Mouse (Mus musculus) CH12.LX (cell line): ENCODE measurements around the gene Vmn1r40. TPM values are rescaled to one million over a fixed set of nuclear protein-coding genes. Genes with fewer than 3 reads are reported as not detected.

Experiments
- DNase-seq: peaks from one replicate; pipeline ENCODE4 v3.0.0-alpha.2; 2013; ENCODE audit errors: extremely low read depth
- H3K27ac ChIP-seq: 2 replicates; pipeline ENCODE4 v1.5.1; 2012; ENCODE audit warnings: low read depth, mild to moderate bottlenecking, control low read depth, moderate library complexity; ENCODE audit not compliant: insufficient read depth
- H3K27me3 ChIP-seq: replicated peaks from 2 replicates; pipeline ENCODE3; 2012; ENCODE audit warnings: inconsistent platforms
- H3K36me3 ChIP-seq, 2 experiments: replicated peaks in 1 of 2; 2 replicates each; pipeline versions ENCODE3 to v1.6.1; 2012; ENCODE audit warnings: inconsistent platforms in 1 of 2, low read length in 1 of 2, mild to moderate bottlenecking in 1 of 2, mixed read lengths in 1 of 2, moderate library complexity in 1 of 2; ENCODE audit not compliant: control insufficient read depth in 1 of 2, insufficient read depth in 1 of 2
- H3K4me1 ChIP-seq, 2 experiments: 2 replicates each; pipeline ENCODE4 v1.6.1; 2012; ENCODE audit warnings: inconsistent platforms in 1 of 2, moderate library complexity in 1 of 2; ENCODE audit not compliant: insufficient read depth in 2 of 2, control insufficient read depth in 1 of 2
- H3K4me2 ChIP-seq: 2 replicates; pipeline ENCODE4 v1.6.1; 2012; ENCODE audit warnings: low read depth, mild to moderate bottlenecking, control low read depth; ENCODE audit not compliant: poor library complexity, insufficient read depth, severe bottlenecking
- H3K4me3 ChIP-seq, 3 experiments: fragments of 150-350 bp in 1 of 3; sonication (generic) in 1 of 3; replicated peaks in 1 of 3; 2 replicates each; pipeline versions ENCODE3 to v1.5.1; 2011 to 2012; ENCODE audit warnings: low read depth in 2 of 3, low read length in 2 of 3, mild to moderate bottlenecking in 2 of 3, moderate library complexity in 2 of 3, control low read depth in 1 of 3, improper control_type of control experiment in 1 of 3, inconsistent platforms in 1 of 3, mixed read lengths in 1 of 3; ENCODE audit not compliant: poor library complexity in 1 of 3
- H3K79me2 ChIP-seq: replicated peaks from 2 replicates; pipeline ENCODE4 v1.6.1; 2012; ENCODE audit warnings: mild to moderate bottlenecking, moderate library complexity; ENCODE audit not compliant: control insufficient read depth, poor library complexity, insufficient read depth, severe bottlenecking; ENCODE audit errors: extremely low read depth
- H3K9ac ChIP-seq: 2 replicates; pipeline ENCODE4 v1.6.1; 2012; ENCODE audit warnings: low read depth, mild to moderate bottlenecking, control low read depth, moderate library complexity; ENCODE audit not compliant: insufficient read depth
- H3K9me3 ChIP-seq: replicated peaks from 2 replicates; pipeline ENCODE3; 2012; ENCODE audit warnings: low read length, inconsistent platforms, mixed read lengths
- CHD2 ChIP-seq: IDR thresholded peaks from 2 replicates; pipeline ENCODE4 v1.6.1; 2011; ENCODE audit warnings: low read length, improper control_type of control experiment
- CTCF ChIP-seq, 2 experiments: IDR thresholded peaks in 1 of 2; conservative IDR thresholded peaks in 1 of 2; 2 replicates each; pipeline ENCODE4 v1.5.1; 2011 to 2012; ENCODE audit warnings: low read depth in 2 of 2, low read length in 2 of 2, improper control_type of control experiment in 1 of 2, inconsistent platforms in 1 of 2, mild to moderate bottlenecking in 1 of 2, moderate library complexity in 1 of 2
- JUN ChIP-seq: IDR thresholded peaks from 2 replicates; pipeline ENCODE4 v1.6.1; 2011; ENCODE audit warnings: low read depth, mild to moderate bottlenecking, low read length, improper control_type of control experiment, moderate library complexity; ENCODE audit not compliant: insufficient read depth
- JUND ChIP-seq: conservative IDR thresholded peaks from 2 replicates; pipeline ENCODE4 v1.6.1; 2011; ENCODE audit warnings: low read depth, low read length, improper control_type of control experiment
- KAT2A ChIP-seq: IDR thresholded peaks from 2 replicates; pipeline ENCODE4 v1.6.1; 2012; ENCODE audit warnings: low read length, improper control_type of control experiment, inconsistent platforms; ENCODE audit not compliant: insufficient replicate concordance
- MEF2A ChIP-seq: IDR thresholded peaks from 2 replicates; pipeline ENCODE4 v1.6.1; 2014; ENCODE audit warnings: low read depth, mild to moderate bottlenecking, inconsistent platforms, low read length, improper control_type of control experiment, borderline replicate concordance
- MYC ChIP-seq: IDR thresholded peaks from 2 replicates; pipeline ENCODE4 v1.6.1; 2011; ENCODE audit warnings: low read depth, mild to moderate bottlenecking, improper control_type of control experiment, low read length
- NRF1 ChIP-seq: IDR thresholded peaks from 2 replicates; pipeline ENCODE4 v1.6.1; 2014; ENCODE audit warnings: low read depth, mild to moderate bottlenecking, inconsistent platforms, low read length, improper control_type of control experiment, moderate library complexity
- PAX5 ChIP-seq: IDR thresholded peaks from 2 replicates; pipeline ENCODE4 v1.6.1; 2012; ENCODE audit warnings: low read length, inconsistent platforms, mixed read lengths
- POLR2A ChIP-seq: IDR thresholded peaks from 2 replicates; pipeline ENCODE4 v1.6.1; 2011; ENCODE audit warnings: low read depth, mild to moderate bottlenecking, improper control_type of control experiment, low read length
- RAD21 ChIP-seq: IDR thresholded peaks from 2 replicates; pipeline ENCODE4 v1.6.1; 2011; ENCODE audit warnings: low read depth, mild to moderate bottlenecking, low read length, improper control_type of control experiment, moderate library complexity
- SIN3A ChIP-seq: IDR thresholded peaks from 2 replicates; pipeline ENCODE4 v1.6.1; 2012; ENCODE audit warnings: low read length, improper control_type of control experiment, inconsistent platforms
- SMC3 ChIP-seq: IDR thresholded peaks from 2 replicates; pipeline ENCODE4 v1.6.1; 2011; ENCODE audit warnings: low read depth, low read length, improper control_type of control experiment
- TBP ChIP-seq: conservative IDR thresholded peaks from 2 replicates; pipeline ENCODE4 v1.6.1; 2011; ENCODE audit warnings: low read depth, low read length, improper control_type of control experiment
- USF1 ChIP-seq: IDR thresholded peaks from 2 replicates; pipeline ENCODE4 v1.6.1; 2014; ENCODE audit warnings: low read depth, mild to moderate bottlenecking, inconsistent platforms, low read length, improper control_type of control experiment
- ZC3H11A ChIP-seq: IDR thresholded peaks from 2 replicates; pipeline ENCODE4 v1.6.1; 2012; ENCODE audit warnings: low read depth, mild to moderate bottlenecking, inconsistent platforms, low read length, improper control_type of control experiment
- ZMIZ1 ChIP-seq: IDR thresholded peaks from 2 replicates; pipeline ENCODE4 v1.6.1; 2012; ENCODE audit warnings: low read depth, mild to moderate bottlenecking, inconsistent platforms, low read length, improper control_type of control experiment
- ZNF384 ChIP-seq: IDR thresholded peaks from 2 replicates; pipeline ENCODE4 v1.6.1; 2012; ENCODE audit warnings: low read depth, low read length, improper control_type of control experiment, inconsistent platforms
- dilution Hi-C: fragments of 300-500 bp; cut with MboI; formaldehyde crosslinking; loops from 2 replicates; pipeline ENCODE4 v1.14.3; 2020; ENCODE audit warnings: low sequenced_read_pairs; ENCODE audit not compliant: extremely low pct_unique_long_range_greater_than_20kb, extremely low pct_ligation_motif_present
- in situ Hi-C: fragments of 300-500 bp; cut with MboI; formaldehyde crosslinking; loops from 3 replicates; pipeline ENCODE4 v1.14.3; 2019; ENCODE audit warnings: low sequenced_read_pairs, low pct_ligation_motif_present, low pct_unique_long_range_greater_than_20kb, mixed read lengths
- polyA plus RNA-seq: library from polyadenylated mRNA; unstranded; fragments of >175 nt; gene quantifications from 2 replicates; pipeline ENCODE4 v1.2.1, GENCODE M21; 2012; ENCODE audit warnings: low read depth; ENCODE audit not compliant: insufficient read length
- total RNA-seq, 2 experiments: library from RNA; depleted of rRNA; stranded (reverse); fragments of 300-350 nt in 1 of 2; fragments of >200 nt in 1 of 2; gene quantifications; 2 replicates each; pipeline ENCODE4 v1.2.3; 2012 to 2014

The Vmn1r40 gene
- total and polyA plus RNA-seq, 3 experiments, result not detected

DNA sequence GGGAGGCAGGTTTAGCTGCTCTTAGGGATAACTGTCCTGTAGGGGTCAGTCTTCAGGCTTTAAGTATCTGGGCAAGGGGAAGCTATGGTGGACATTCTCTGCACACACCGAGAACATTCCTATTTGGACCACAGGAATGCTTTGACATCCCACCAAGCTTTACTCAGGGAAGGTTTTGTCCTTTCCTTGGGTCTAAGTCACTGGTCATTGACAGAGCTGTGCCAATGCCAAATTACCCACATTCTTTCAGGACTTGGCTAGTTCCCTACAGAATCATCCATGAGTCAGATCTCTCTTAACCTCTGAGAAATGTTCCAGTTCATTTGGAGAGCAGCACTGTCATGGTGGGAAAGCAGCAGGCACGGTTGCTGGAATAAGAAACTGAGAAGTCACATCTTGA, 716 bp upstream of the Vmn1r40 start:
- Histone ChIP-seq H3K27ac (no peak overlapping the region), H3K79me2 (no peaks in the 10 kb centered on the region), H3K4me2 (no peak overlapping the region), H3K9ac (no peak overlapping the region), H3K4me3 (no peak overlapping the region), H3K36me3 (no peaks in the 10 kb centered on the region), H3K9me3 (peaks cover 3% of the 10 kb centered on the region), H3K27me3 (peaks cover 62% of the 10 kb centered on the region), H3K4me1 (no peaks in the 10 kb centered on the region)
- dilution Hi-C loops (no loop called here), in situ Hi-C loops (no loop called here)
- TF ChIP-seq CTCF (conservative IDR thresholded peaks at IDR 0.05 in 1 of 2, IDR thresholded peaks at IDR 0.05 in 1 of 2; ENCODE audit: low read depth in 2 of 2, low read length in 2 of 2) (peak in 1 of 2 experiments; percentile 41; a peak in 2 of 4 replicates), ZC3H11A (no peak)
- DNase-seq, result no peak

DNA sequence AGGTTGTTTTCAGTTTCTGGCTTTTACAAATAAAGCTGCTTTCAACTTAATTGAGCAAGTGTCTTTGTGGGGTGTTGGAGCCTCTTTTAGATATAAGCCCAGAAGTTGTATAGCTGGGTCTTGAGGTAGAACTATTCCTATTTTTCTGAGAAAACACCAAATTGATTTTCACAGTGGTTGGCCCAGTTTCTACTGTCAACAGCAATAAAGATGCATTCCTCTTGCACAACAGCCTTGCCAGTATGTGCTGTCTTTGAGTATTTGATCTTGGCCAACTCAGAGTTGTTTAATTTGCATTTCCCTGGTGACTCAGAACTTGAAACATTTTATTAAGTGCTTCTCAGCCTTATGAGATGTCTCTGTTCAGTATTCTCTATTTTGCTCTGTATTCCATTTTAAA, 10.7 kb downstream of the Vmn1r40 start:
- Histone ChIP-seq H3K27ac (no peak overlapping the region), H3K4me1 (no peaks in the 10 kb centered on the region), H3K79me2 (no peaks in the 10 kb centered on the region), H3K9me3 (peaks cover 7% of the 10 kb centered on the region), H3K36me3 (no peaks in the 10 kb centered on the region), H3K4me2 (no peak overlapping the region), H3K27me3 (peaks cover 44% of the 10 kb centered on the region), H3K9ac (no peak overlapping the region), H3K4me3 (no peak overlapping the region)
- dilution Hi-C loops, result no loop called here
- TF ChIP-seq USF1 (no peak), SIN3A (no peak), CHD2 (no peak), POLR2A (no peak), ZC3H11A (no peak)
- no peak for DNase-seq
- in situ Hi-C loops, result no loop called here

DNA sequence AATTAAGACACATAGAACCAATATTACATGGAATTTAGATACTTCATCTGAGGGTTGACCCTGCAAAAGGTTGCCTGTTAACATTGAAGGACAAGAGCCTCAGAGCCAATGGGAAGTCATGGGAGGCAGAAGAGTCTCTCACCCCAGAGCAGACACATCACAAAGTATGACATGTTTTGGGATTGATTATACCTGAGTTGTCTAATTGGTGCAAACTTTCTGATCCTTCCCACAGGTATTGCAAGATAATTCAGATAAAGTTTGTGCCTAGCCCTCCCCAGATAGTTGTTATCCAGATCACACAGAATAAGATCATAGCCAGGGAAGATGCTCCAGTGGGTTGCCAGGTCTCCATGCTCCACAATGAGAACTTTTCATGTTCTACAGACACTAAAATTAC, 33.1 kb downstream of the Vmn1r40 start, which contains the start of gene Vmn1r41:
Vmn1r41 (plus strand) TSS at position 301 of the 400 bp plus-strand sequence.
- TF ChIP-seq ZMIZ1, result no peak
- TF ChIP-seq PAX5, result no peak
- TF ChIP-seq JUND, result no peak
- no peak for TF ChIP-seq TBP
- TF ChIP-seq KAT2A, result no peak
- no peak for TF ChIP-seq JUN
- TF ChIP-seq USF1, result no peak
- no peak for TF ChIP-seq CTCF (conservative IDR thresholded peaks at IDR 0.05 in 1 of 2, IDR thresholded peaks at IDR 0.05 in 1 of 2; ENCODE audit: low read depth in 2 of 2, low read length in 2 of 2)
- TF ChIP-seq ZNF384, result no peak
- TF ChIP-seq NRF1, result no peak
- TF ChIP-seq RAD21, result no peak
- TF ChIP-seq POLR2A, result no peak
- TF ChIP-seq MEF2A, result no peak
- no peak for TF ChIP-seq MYC
- no peak for TF ChIP-seq SMC3
- no peak for TF ChIP-seq ZC3H11A
- no peak for DNase-seq
- Histone ChIP-seq H3K4me1 (no peaks in the 10 kb centered on the region), H3K4me2 (no peak within 1 kb of the TSS), H3K9me3 (peaks cover 2% of the 10 kb centered on the region), H3K27me3 (peaks cover 49% of the 10 kb centered on the region), H3K79me2 (no peaks in the 10 kb centered on the region), H3K9ac (no peak within 1 kb of the TSS), H3K36me3 (no peaks in the 10 kb centered on the region), H3K27ac (no peak within 1 kb of the TSS), H3K4me3 (no peak within 1 kb of the TSS)
- dilution Hi-C loops, result no loop called here
- in situ Hi-C loops, result no loop called here
